Mouse (Mus musculus): Measurements from ENCODE around the gene Fam71b. TPM values are rescaled to one million over a fixed set of nuclear protein-coding genes. Genes with fewer than 3 reads are reported as not detected.

The Fam71b gene
- total and polyA plus RNA-seq, 2 experiments from 2014 or later: not detected

- TF ChIP-seq CTCF (IDR thresholded peaks at IDR 0.05; ENCODE audit: low read depth) (no peak), EP300 (IDR thresholded peaks at IDR 0.05; ENCODE audit: low read depth) (no peak)
- DNase-seq (ENCODE audit: low spot score) (no peak), ATAC-seq (ENCODE audit: insufficient read depth, low read depth) (no peak)
- H3K27ac ChIP-seq (ENCODE audit: low read depth): no peak overlapping the region
- H3K9ac ChIP-seq (replicated peaks; ENCODE audit: low read depth, low read length): no peak overlapping the region
- no peaks in the 10 kb centered on the region; the same call in 1 of the 2 replicates for H3K4me1 ChIP-seq (ENCODE audit: control insufficient read depth, insufficient read depth)
- H3K27me3 ChIP-seq (ENCODE audit: control insufficient read depth, insufficient read depth, low read length): no peaks in the 10 kb centered on the region
- no peak overlapping the region for H3K4me2 ChIP-seq (ENCODE audit: low read depth, low read length)
- 70% methylated on average over 4 of the region's 4 CpGs for WGBS
- H3K36me3 ChIP-seq (replicated peaks; ENCODE audit: control insufficient read depth, insufficient read depth, low read length): no peaks in the 10 kb centered on the region
- H3K4me3 ChIP-seq (ENCODE audit: low read depth, low read length): no peak overlapping the region
- H3K9me3 ChIP-seq (replicated peaks; ENCODE audit: control insufficient read depth, low read length): no peaks in the 10 kb centered on the region
Measured at GRCm38 (mm10) chr11:46398473-46398872, 2.1 kb downstream of the Fam71b start.

GRCm38 (mm10) chr11:46398933-46399383 lies 2.6 kb downstream of the Fam71b start:
- no peak overlapping the region for H3K4me2 ChIP-seq (ENCODE audit: low read depth, low read length)
- no peaks in the 10 kb centered on the region for H3K27me3 ChIP-seq (ENCODE audit: control insufficient read depth, insufficient read depth, low read length)
- H3K9me3 ChIP-seq (replicated peaks; ENCODE audit: control insufficient read depth, low read length): no peaks in the 10 kb centered on the region
- H3K4me3 ChIP-seq (ENCODE audit: low read depth, low read length): no peak overlapping the region
- H3K36me3 ChIP-seq (replicated peaks; ENCODE audit: control insufficient read depth, insufficient read depth, low read length): no peaks in the 10 kb centered on the region
- H3K4me1 ChIP-seq (ENCODE audit: control insufficient read depth, insufficient read depth): no peaks in the 10 kb centered on the region; the same call in 1 of the 2 replicates
- H3K27ac ChIP-seq (ENCODE audit: low read depth): no peak overlapping the region
- ATAC-seq (ENCODE audit: insufficient read depth, low read depth): no peak
- 59% methylated on average over 5 of the region's 5 CpGs for WGBS
- no peak overlapping the region for H3K9ac ChIP-seq (replicated peaks; ENCODE audit: low read depth, low read length)
- no peak for TF ChIP-seq EP300 (IDR thresholded peaks at IDR 0.05; ENCODE audit: low read depth)
- TF ChIP-seq CTCF (IDR thresholded peaks at IDR 0.05; ENCODE audit: low read depth): no peak
- DNase-seq (ENCODE audit: low spot score): no peak

GRCm38 (mm10) chr11:46401555-46401954 lies 5.2 kb downstream of the Fam71b start:
- no peak for DNase-seq (ENCODE audit: low spot score)
- ATAC-seq (ENCODE audit: insufficient read depth, low read depth): no peak
- Histone ChIP-seq H3K4me2 (ENCODE audit: low read depth, low read length) (no peak overlapping the region), H3K27ac (ENCODE audit: low read depth) (no peak overlapping the region), H3K4me1 (ENCODE audit: control insufficient read depth, insufficient read depth) (no peaks in the 10 kb centered on the region), H3K9me3 (replicated peaks; ENCODE audit: control insufficient read depth, low read length) (no peaks in the 10 kb centered on the region), H3K9ac (replicated peaks; ENCODE audit: low read depth, low read length) (no peak overlapping the region), H3K4me3 (ENCODE audit: low read depth, low read length) (no peak overlapping the region), H3K27me3 (ENCODE audit: control insufficient read depth, insufficient read depth, low read length) (no peaks in the 10 kb centered on the region), H3K36me3 (replicated peaks; ENCODE audit: control insufficient read depth, insufficient read depth, low read length) (no peaks in the 10 kb centered on the region)
- WGBS: 73% methylated on average over 12 of the region's 12 CpGs
- TF ChIP-seq EP300 (IDR thresholded peaks at IDR 0.05; ENCODE audit: low read depth) (no peak), CTCF (IDR thresholded peaks at IDR 0.05; ENCODE audit: low read depth) (no peak)

GRCm38 (mm10) chr11:46404986-46405385 lies 8.6 kb downstream of the Fam71b start:
- WGBS: 82% methylated on average over 16 of the region's 16 CpGs
- no peak overlapping the region for H3K4me3 ChIP-seq (ENCODE audit: low read depth, low read length)
- H3K9ac ChIP-seq (replicated peaks; ENCODE audit: low read depth, low read length): no peak overlapping the region
- ATAC-seq (ENCODE audit: insufficient read depth, low read depth): no peak
- no peak for DNase-seq (ENCODE audit: low spot score)
- H3K36me3 ChIP-seq (replicated peaks; ENCODE audit: control insufficient read depth, insufficient read depth, low read length): no peaks in the 10 kb centered on the region
- H3K27me3 ChIP-seq (ENCODE audit: control insufficient read depth, insufficient read depth, low read length): no peaks in the 10 kb centered on the region
- H3K27ac ChIP-seq (ENCODE audit: low read depth): no peak overlapping the region
- no peak overlapping the region for H3K4me2 ChIP-seq (ENCODE audit: low read depth, low read length)
- H3K4me1 ChIP-seq (ENCODE audit: control insufficient read depth, insufficient read depth): no peaks in the 10 kb centered on the region
- TF ChIP-seq CTCF (IDR thresholded peaks at IDR 0.05; ENCODE audit: low read depth) (no peak), EP300 (IDR thresholded peaks at IDR 0.05; ENCODE audit: low read depth) (no peak)
- H3K9me3 ChIP-seq (replicated peaks; ENCODE audit: control insufficient read depth, low read length): no peaks in the 10 kb centered on the region

- TF ChIP-seq EP300 (IDR thresholded peaks at IDR 0.05; ENCODE audit: low read depth) (no peak), CTCF (IDR thresholded peaks at IDR 0.05; ENCODE audit: low read depth) (no peak)
- 33% methylated on average over 10 of the region's 10 CpGs for whole genome bisulfite sequencing
- H3K9ac ChIP-seq (replicated peaks; ENCODE audit: low read depth, low read length): no peak overlapping the region
- no peaks in the 10 kb centered on the region for H3K4me1 ChIP-seq (ENCODE audit: control insufficient read depth, insufficient read depth)
- H3K4me3 ChIP-seq (ENCODE audit: low read depth, low read length): no peak overlapping the region
- no peaks in the 10 kb centered on the region for H3K36me3 ChIP-seq (replicated peaks; ENCODE audit: control insufficient read depth, insufficient read depth, low read length)
- DNase-seq (ENCODE audit: low spot score): no peak
- H3K27me3 ChIP-seq (ENCODE audit: control insufficient read depth, insufficient read depth, low read length): no peaks in the 10 kb centered on the region
- H3K27ac ChIP-seq (ENCODE audit: low read depth): no peak overlapping the region
- H3K4me2 ChIP-seq (ENCODE audit: low read depth, low read length): peak overlapping the region; percentile 8; the same call in 1 of the 2 replicates
- no peaks in the 10 kb centered on the region for H3K9me3 ChIP-seq (replicated peaks; ENCODE audit: control insufficient read depth, low read length)
- ATAC-seq (ENCODE audit: insufficient read depth, low read depth): no peak
Measured at GRCm38 (mm10) chr11:46406721-46407120, 10.4 kb downstream of the Fam71b start.

- H3K36me3 ChIP-seq (replicated peaks; ENCODE audit: control insufficient read depth, insufficient read depth, low read length): no peaks in the 10 kb centered on the region
- H3K27ac ChIP-seq (ENCODE audit: low read depth): no peak overlapping the region
- H3K4me3 ChIP-seq (ENCODE audit: low read depth, low read length): no peak overlapping the region
- TF ChIP-seq CTCF (IDR thresholded peaks at IDR 0.05; ENCODE audit: low read depth): no peak
- TF ChIP-seq EP300 (IDR thresholded peaks at IDR 0.05; ENCODE audit: low read depth): no peak
- no peak for DNase-seq (ENCODE audit: low spot score)
- 36% methylated on average over 2 of the region's 2 CpGs for WGBS
- no peak overlapping the region for H3K4me2 ChIP-seq (ENCODE audit: low read depth, low read length)
- ATAC-seq (ENCODE audit: insufficient read depth, low read depth): no peak
- no peaks in the 10 kb centered on the region for H3K4me1 ChIP-seq (ENCODE audit: control insufficient read depth, insufficient read depth)
- H3K9me3 ChIP-seq (replicated peaks; ENCODE audit: control insufficient read depth, low read length): no peaks in the 10 kb centered on the region
- no peak overlapping the region for H3K9ac ChIP-seq (replicated peaks; ENCODE audit: low read depth, low read length)
- H3K27me3 ChIP-seq (ENCODE audit: control insufficient read depth, insufficient read depth, low read length): no peaks in the 10 kb centered on the region
Measured at GRCm38 (mm10) chr11:46410018-46410563, 13.7 kb downstream of the Fam71b start.
